Mouse (Mus musculus): Measurements from ENCODE around the gene Col18a1.

Col18a1 gene

GRCm38 (mm10) chr10:77111550-77112249 lies 54.6 kb downstream of the Col18a1 start:
- in situ Hi-C loops (cut with MboI, MseI), result no loop called here

- in situ Hi-C loops (cut with MboI, MseI), result no loop called here
Measured at GRCm38 (mm10) chr10:77110843-77111242, 55.5 kb downstream of the Col18a1 start.

- in situ Hi-C loops (cut with MboI, MseI), result no loop called here
Measured at GRCm38 (mm10) chr10:77110010-77110409, 56.3 kb downstream of the Col18a1 start.

- in situ Hi-C loops (cut with MboI, MseI), result no loop called here
Measured at GRCm38 (mm10) chr10:77108106-77108505, 58.2 kb downstream of the Col18a1 start.

- in situ Hi-C loops (cut with MboI, MseI), result no loop called here
Measured at GRCm38 (mm10) chr10:77104327-77104726, 62.0 kb downstream of the Col18a1 start.

- in situ Hi-C loops (cut with MboI, MseI), result no loop called here
Measured at GRCm38 (mm10) chr10:77103689-77104088, 62.7 kb downstream of the Col18a1 start.

GRCm38 (mm10) chr10:77099777-77100176 lies 66.6 kb downstream of the Col18a1 start:
- in situ Hi-C loops (cut with MboI, MseI), result no loop called here

GRCm38 (mm10) chr10:77098619-77099018 lies 67.7 kb downstream of the Col18a1 start:
- in situ Hi-C loops (cut with MboI, MseI), result no loop called here

- in situ Hi-C loops (cut with MboI, MseI), result no loop called here
Measured at GRCm38 (mm10) chr10:77097890-77098200, 68.5 kb downstream of the Col18a1 start.

GRCm38 (mm10) chr10:77097006-77097889 lies 69.1 kb downstream of the Col18a1 start:
- in situ Hi-C loops (cut with MboI, MseI), result no loop called here

GRCm38 (mm10) chr10:77095666-77096065 lies 70.7 kb downstream of the Col18a1 start:
- in situ Hi-C loops (cut with MboI, MseI), result no loop called here

- in situ Hi-C loops (cut with MboI, MseI), result no loop called here
Measured at GRCm38 (mm10) chr10:77093817-77094216, 72.5 kb downstream of the Col18a1 start.

- in situ Hi-C loops (cut with MboI, MseI), result no loop called here
Measured at GRCm38 (mm10) chr10:77091538-77092097, 74.7 kb downstream of the Col18a1 start.

- in situ Hi-C loops (cut with MboI, MseI), result no loop called here
Measured at GRCm38 (mm10) chr10:77090063-77090462, 76.3 kb downstream of the Col18a1 start.

- in situ Hi-C loops (cut with MboI, MseI), result no loop called here
Measured at GRCm38 (mm10) chr10:77089336-77089735, 77.0 kb downstream of the Col18a1 start.

- in situ Hi-C loops (cut with MboI, MseI), result loop anchor here (5.0 kb wide), 1 partner anchor 48 kb away; no protein-coding TSS in a partner anchor
Measured at GRCm38 (mm10) chr10:77084568-77084967, 81.8 kb downstream of the Col18a1 start.

- in situ Hi-C loops (cut with MboI, MseI), result loop anchor here (5.0 kb wide), 1 partner anchor 49 kb away; no protein-coding TSS in a partner anchor
Measured at GRCm38 (mm10) chr10:77082921-77083320, 83.4 kb downstream of the Col18a1 start.

GRCm38 (mm10) chr10:77082453-77082852 lies 83.9 kb downstream of the Col18a1 start:
- in situ Hi-C loops (cut with MboI, MseI), result loop anchor here (5.0 kb wide), 1 partner anchor 50 kb away; no protein-coding TSS in a partner anchor

GRCm38 (mm10) chr10:77078961-77079360 lies 87.4 kb downstream of the Col18a1 start:
- in situ Hi-C loops (cut with MboI, MseI), result no loop called here

- in situ Hi-C loops (cut with MboI, MseI), result no loop called here
Measured at GRCm38 (mm10) chr10:77078456-77078855, 87.9 kb downstream of the Col18a1 start.

GRCm38 (mm10) chr10:77074276-77074974 lies 91.9 kb downstream of the Col18a1 start:
- in situ Hi-C loops (cut with MboI, MseI), result no loop called here

GRCm38 (mm10) chr10:77070072-77070471 lies 96.3 kb downstream of the Col18a1 start:
- in situ Hi-C loops (cut with MboI, MseI), result no loop called here
